18 mouse cellular contexts compared by ENCODE assay signal in genomic region chr5:87573490-87573889, GRCm38 (mm10). TPM values are rescaled to one million over a fixed set of nuclear protein-coding genes. Genes with fewer than 3 reads are reported as not detected.
DNase-seq lines count a peak whose midpoint lies in the region; ATAC-seq lines count a peak whose summit lies in the region.
"Had no signal": no experiment of that assay in that cellular context is flagged by ENCODE, and none has a peak within 500 bp of the region (broad histone marks: within the 10 kb centered on the region; RNA-seq: fewer than 3 reads in every experiment).

No protein-coding gene starts in this region.

- H3K4me2 ChIP-seq in kidney, embryonic 15.5 days, result peak overlapping the region; percentile 19; the same call in 1 of the 2 replicates
- peak overlapping the region; percentile 10; the same call in 1 of the 2 replicates for H3K4me2 ChIP-seq in limb, embryonic 15.5 days
- H3K4me2 ChIP-seq: liver, embryonic 12.5 days had no signal

- H3K4me3 ChIP-seq in embryonic facial prominence, embryonic 10.5 days, result no peak overlapping the region
- H3K4me3 ChIP-seq in kidney, embryonic 15.5 days (replicated peaks), result no peak overlapping the region
- H3K4me3 ChIP-seq in limb, embryonic 15.5 days, result no peak overlapping the region
- H3K4me3 ChIP-seq: erythroblast, embryonic 14.5 days; liver, embryonic 12.5 days had no signal

- no peak overlapping the region; the same call in 1 of the 2 replicates for H3K27ac ChIP-seq in embryonic facial prominence, embryonic 10.5 days (replicated peaks)
- H3K27ac ChIP-seq in kidney, embryonic 15.5 days, result peak overlapping the region; percentile 68; the same call in 1 of the 2 replicates
- H3K27ac ChIP-seq in limb, embryonic 15.5 days, result no peak overlapping the region
- H3K27ac ChIP-seq: liver, embryonic 12.5 days had no signal

- no peak overlapping the region for H3K9ac ChIP-seq in kidney, embryonic 15.5 days
- H3K9ac ChIP-seq in limb, embryonic 15.5 days, result no peak overlapping the region
- H3K9ac ChIP-seq: liver, embryonic 12.5 days had no signal

- DNase-seq in gastrocnemius, postnatal 25 days, result peak; percentile 4
- no peak for DNase-seq in gastrocnemius, adult 8-10 months (ENCODE audit: low spot score in 2 of 2)
- peak; percentile 15 for DNase-seq in embryonic facial prominence, embryonic 10.5 days (ENCODE audit: low spot score)
- DNase-seq in B cell, adult 2 months, result no peak
- DNase-seq in spleen, postnatal 14 days (ENCODE audit: low spot score in 2 of 2), result no peak
- no peak for DNase-seq in ovary, adult 18-20 months (ENCODE audit: low spot score)
- DNase-seq: cerebellum, adult 18-20 months; heart, postnatal 4 days had no signal

- H3K27me3 ChIP-seq in embryonic facial prominence, embryonic 10.5 days (replicated peaks; ENCODE audit: low read depth, poor library complexity, severe bottlenecking), result no peaks in the 10 kb centered on the region
- H3K27me3 ChIP-seq in kidney, embryonic 15.5 days, result no peaks in the 10 kb centered on the region
- H3K27me3 ChIP-seq in limb, embryonic 15.5 days, result no peaks in the 10 kb centered on the region
- H3K27me3 ChIP-seq: liver, embryonic 12.5 days had no signal

- no peaks in the 10 kb centered on the region for H3K4me1 ChIP-seq in embryonic facial prominence, embryonic 10.5 days
- H3K4me1 ChIP-seq in kidney, embryonic 15.5 days, result no peaks in the 10 kb centered on the region
- no peaks in the 10 kb centered on the region for H3K4me1 ChIP-seq in limb, embryonic 15.5 days
- H3K4me1 ChIP-seq: liver, embryonic 12.5 days had no signal

- WGBS in embryonic facial prominence, embryonic 10.5 days, result 36% methylated on average over 5 of the region's 5 CpGs
- 50% methylated on average over 5 of the region's 5 CpGs for WGBS in kidney, embryonic 15.5 days
- WGBS in limb, embryonic 15.5 days, result 26% methylated on average over 5 of the region's 5 CpGs

- ATAC-seq in kidney, embryonic 15.5 days (replicated peaks; ENCODE audit: low FRiP score), result no peak; the same call in 1 of the 2 replicates
- ATAC-seq in limb, embryonic 15.5 days (ENCODE audit: insufficient number of reproducible peaks, low FRiP score, low TSS enrichment, low read depth), result no peak
- ATAC-seq: intestine, embryonic 16.5 days; liver, embryonic 12.5 days; lung, postnatal 0 days had no signal

- no peaks in the 10 kb centered on the region for H3K36me3 ChIP-seq in embryonic facial prominence, embryonic 10.5 days (replicated peaks)
- H3K36me3 ChIP-seq in kidney, embryonic 15.5 days, result no peaks in the 10 kb centered on the region
- H3K36me3 ChIP-seq in limb, embryonic 15.5 days, result no peaks in the 10 kb centered on the region
- H3K36me3 ChIP-seq: G1E; liver, embryonic 12.5 days had no signal

- H3K9me3 ChIP-seq in embryonic facial prominence, embryonic 10.5 days, result no peaks in the 10 kb centered on the region
- H3K9me3 ChIP-seq in kidney, embryonic 15.5 days (replicated peaks), result no peaks in the 10 kb centered on the region
- H3K9me3 ChIP-seq in limb, embryonic 15.5 days, result no peaks in the 10 kb centered on the region
- H3K9me3 ChIP-seq: G1E; liver, embryonic 12.5 days had no signal

RNA-seq across cellular contexts. Expression of gene Sult1d1, which starts 4.7 kb away (rescaled TPM):
- not detected for total RNA-seq in gastrocnemius, postnatal 25 days (2021)
- not detected for total RNA-seq in gastrocnemius, adult 8-10 months (2022)
- not detected in 2 replicates for polyA plus RNA-seq in embryonic facial prominence, embryonic 10.5 days (2016; fragmentation: Nextera tagmentation; extraction: Ambion mirVana)
- polyA plus RNA-seq in kidney, embryonic 15.5 days (2015; fragmentation: Nextera tagmentation; extraction: Ambion mirVana), result 54.9 and 59.1 TPM in 2 replicates
- polyA plus RNA-seq in limb, embryonic 15.5 days (2015; fragmentation: Nextera tagmentation; extraction: Ambion mirVana), result not detected in 2 replicates
- total RNA-seq: heart, postnatal 4 days; layer of hippocampus, postnatal 25 days had no signal
- polyA plus RNA-seq: erythroblast, embryonic 14.5 days; G1E; neural tube, embryonic 14.5 days; thymus, postnatal 0 days had no signal

RNA-seq across cellular contexts. Expression of gene Sult1e1, which starts 17.9 kb away (rescaled TPM):
- total RNA-seq in gastrocnemius, postnatal 25 days (2021), result not detected
- total RNA-seq in gastrocnemius, adult 8-10 months (2022), result under 1 TPM in 2 of 4 experiments, not detected in 2; 0.58 to 0.70 TPM
- 0.28 and 1.1 TPM in 2 replicates for polyA plus RNA-seq in embryonic facial prominence, embryonic 10.5 days (2016; fragmentation: Nextera tagmentation; extraction: Ambion mirVana)
- polyA plus RNA-seq in kidney, embryonic 15.5 days (2015; fragmentation: Nextera tagmentation; extraction: Ambion mirVana), result 0.42 and 0.91 TPM in 2 replicates
- polyA plus RNA-seq in limb, embryonic 15.5 days (2015; fragmentation: Nextera tagmentation; extraction: Ambion mirVana), result not detected in 2 replicates
- total RNA-seq: G1E; heart, postnatal 4 days; layer of hippocampus, postnatal 25 days had no signal
- polyA plus RNA-seq: erythroblast, embryonic 14.5 days; G1E; intestine, embryonic 16.5 days; liver, embryonic 12.5 days; lung, postnatal 0 days; neural tube, embryonic 14.5 days had no signal

RNA-seq across cellular contexts. Expression of gene Sult1b1, which starts 35.5 kb away (rescaled TPM):
- total RNA-seq in gastrocnemius, postnatal 25 days (2021), result not detected
- total RNA-seq in gastrocnemius, adult 8-10 months (2022), result not detected
- 0.20 TPM in 1 of 2 replicates, not detected in the other for polyA plus RNA-seq in embryonic facial prominence, embryonic 10.5 days (2016; fragmentation: Nextera tagmentation; extraction: Ambion mirVana)
- 1.3 and 2.4 TPM in 2 replicates for polyA plus RNA-seq in kidney, embryonic 15.5 days (2015; fragmentation: Nextera tagmentation; extraction: Ambion mirVana)
- not detected in 2 replicates for polyA plus RNA-seq in limb, embryonic 15.5 days (2015; fragmentation: Nextera tagmentation; extraction: Ambion mirVana)
- total RNA-seq: heart, postnatal 4 days; layer of hippocampus, postnatal 25 days had no signal
- polyA plus RNA-seq: erythroblast, embryonic 14.5 days; G1E; lung, postnatal 0 days; neural tube, embryonic 14.5 days; thymus, postnatal 0 days had no signal

Comparison
In these comparisons a context has a peak if more than half of its experiments do, and no peak if none do; other contexts are left out.
1. DNase-seq: peak in gastrocnemius, postnatal 25 days (single experiment) and embryonic facial prominence, embryonic 10.5 days (single experiment); none in gastrocnemius, adult 8-10 months (0 of 2), B cell, adult 2 months (0 of 2), spleen, postnatal 14 days (0 of 2) and ovary, adult 18-20 months (single experiment).
2. RNA of gene Sult1d1, which starts 4.7 kb away (polyA plus RNA-seq): 54.9 to 59.1 TPM in kidney, embryonic 15.5 days; not detected in limb, embryonic 15.5 days and not detected in embryonic facial prominence, embryonic 10.5 days; every median in the first group is over 10 times any median in the second.